Mouse (Mus musculus) liver, embryonic 15.5 days (tissue): ENCODE data around the gene Vmn2r15. TPM values are rescaled to one million over a fixed set of nuclear protein-coding genes. Genes with fewer than 3 reads are reported as not detected.

Experiments
- ATAC-seq: fragments of 200-750 bp; cut with Nextera tagmentation; 2 replicates; pipeline ENCODE4 v1.8.0; 2017; ENCODE audit warnings: moderate number of reproducible peaks, mild to moderate bottlenecking, moderate library complexity; ENCODE audit not compliant: insufficient read depth
- H3K27ac ChIP-seq: fragments of 300-500 bp; sonication (generic); replicated peaks from 2 replicates; pipeline ENCODE4 v1.5.1; 2015; ENCODE audit warnings: mild to moderate bottlenecking, inconsistent platforms
- H3K27me3 ChIP-seq: fragments of 300-500 bp; sonication (generic); 2 replicates; pipeline ENCODE4 v1.6.1; 2015; ENCODE audit warnings: mild to moderate bottlenecking, inconsistent platforms
- H3K36me3 ChIP-seq: fragments of 300-500 bp; sonication (generic); replicated peaks from 2 replicates; pipeline ENCODE4 v1.6.1; 2015; ENCODE audit warnings: moderate library complexity, mild to moderate bottlenecking, inconsistent platforms
- H3K4me1 ChIP-seq: fragments of 300-500 bp; sonication (generic); replicated peaks from 2 replicates; pipeline ENCODE4 v1.6.1; 2015; ENCODE audit warnings: inconsistent platforms
- H3K4me2 ChIP-seq: fragments of 300-500 bp; sonication (generic); 2 replicates; pipeline ENCODE4 v1.6.1; 2015; ENCODE audit warnings: moderate library complexity, mild to moderate bottlenecking, inconsistent platforms
- H3K4me3 ChIP-seq: fragments of 300-500 bp; sonication (generic); replicated peaks from 2 replicates; pipeline ENCODE4 v1.5.1; 2015; ENCODE audit warnings: mild to moderate bottlenecking, inconsistent platforms
- H3K9ac ChIP-seq: fragments of 300-500 bp; sonication (generic); 2 replicates; pipeline ENCODE4 v1.6.1; 2015; ENCODE audit warnings: moderate library complexity, mild to moderate bottlenecking, inconsistent platforms
- H3K9me3 ChIP-seq: fragments of 300-500 bp; sonication (generic); replicated peaks from 2 replicates; pipeline ENCODE4 v1.6.1; 2016; ENCODE audit warnings: inconsistent platforms
- WGBS: fragments of 180-500 bp; shearing (Covaris S2); methylation state at CpG from one replicate; pipeline ENCODE4 v1.1.7; 2015; ENCODE audit warnings: mixed read lengths; ENCODE audit not compliant: insufficient replicate concordance; 5-methylcytosine and 5-hydroxymethylcytosine counted together
- polyA plus RNA-seq: library from polyadenylated mRNA; unstranded; fragments of >200 nt; fragmentation: Nextera tagmentation; extraction: Ambion mirVana; gene quantifications from 2 replicates; pipeline ENCODE4 v1.2.1, GENCODE M21; 2015

The Vmn2r15 gene
- polyA plus RNA-seq, result not detected in 2 replicates

GRCm38 (mm10) chr5:109297544-109297943 lies at the start of gene Vmn2r15:
Gene Vmn2r15 (minus strand): TSS chr5:109297644.
- H3K27me3 ChIP-seq, result no peaks in the 10 kb centered on the region
- H3K4me1 ChIP-seq, result no peaks in the 10 kb centered on the region
- 37% methylated on average over 3 of the region's 3 CpGs for WGBS
- H3K4me3 ChIP-seq, result no peak within 1 kb of the TSS
- H3K36me3 ChIP-seq, result no peaks in the 10 kb centered on the region
- ATAC-seq, result no peak
- H3K9me3 ChIP-seq, result no peaks in the 10 kb centered on the region; the same call in 1 of the 2 replicates
- H3K9ac ChIP-seq, result no peak within 1 kb of the TSS
- H3K27ac ChIP-seq, result no peak within 1 kb of the TSS
- no peak within 1 kb of the TSS for H3K4me2 ChIP-seq

- Histone ChIP-seq H3K4me3 (no peak within 1 kb of the TSS), H3K27ac (no peak within 1 kb of the TSS), H3K9ac (no peak within 1 kb of the TSS), H3K36me3 (no peaks in the 10 kb centered on the region), H3K4me2 (no peak within 1 kb of the TSS), H3K9me3 (no peaks in the 10 kb centered on the region), H3K27me3 (no peaks in the 10 kb centered on the region), H3K4me1 (no peaks in the 10 kb centered on the region)
- 30% methylated on average over 2 of the region's 2 CpGs for WGBS
- ATAC-seq, result no peak
Measured at GRCm38 (mm10) chr5:109329862-109330261, 32.4 kb upstream of the Vmn2r15 start, which contains the start of gene Vmn2r16. Gene Vmn2r16 (plus strand): TSS chr5:109330162.

DNA sequence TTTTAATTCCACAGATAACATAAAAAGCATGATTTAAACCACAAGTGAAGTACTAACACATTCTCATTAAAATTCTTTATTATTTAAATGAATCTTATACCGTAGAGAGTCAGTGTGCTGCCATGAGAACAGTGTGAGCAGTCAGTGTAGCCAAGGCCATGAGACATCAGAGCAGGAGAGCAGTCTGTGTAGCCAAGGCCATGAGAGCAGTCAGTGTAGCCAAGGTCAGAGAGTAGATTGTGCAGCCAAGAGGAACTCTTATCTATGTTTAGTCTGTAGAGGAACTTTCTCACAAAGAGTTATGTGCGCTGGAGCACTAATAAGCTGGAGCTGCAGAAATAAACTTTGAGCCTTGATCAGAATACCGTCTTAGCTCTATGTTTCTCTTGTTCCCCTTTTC lies 2.8 kb downstream of the Vmn2r15 start:
- Histone ChIP-seq H3K27me3 (no peaks in the 10 kb centered on the region), H3K9ac (no peak overlapping the region), H3K4me3 (no peak overlapping the region), H3K4me2 (no peak overlapping the region), H3K4me1 (no peaks in the 10 kb centered on the region), H3K9me3 (no peaks in the 10 kb centered on the region; the same call in 1 of the 2 replicates), H3K36me3 (no peaks in the 10 kb centered on the region), H3K27ac (no peak overlapping the region)
- WGBS, result 62% methylated on average over 3 of the region's 3 CpGs
- no peak for ATAC-seq

Other genes with a start within 250 kb of the Vmn2r15 start
- not detected in 2 replicates for gene Vmn2r11, start 238.1 kb downstream of the Vmn2r15 start, polyA plus RNA-seq
- gene Vmn2r12, start 199.7 kb downstream of the Vmn2r15 start, polyA plus RNA-seq, result not detected in 2 replicates
- not detected in 2 replicates for gene Vmn2r13, start 105.4 kb downstream of the Vmn2r15 start, polyA plus RNA-seq
- not detected in 2 replicates for gene Vmn2r14, start 72.9 kb downstream of the Vmn2r15 start, polyA plus RNA-seq
- not detected in 2 replicates for gene Vmn2r16, start 32.5 kb upstream of the Vmn2r15 start, polyA plus RNA-seq
- not detected in 2 replicates for gene Vmn2r17, start 122.0 kb upstream of the Vmn2r15 start, polyA plus RNA-seq